Mouse (Mus musculus) ES-E14 (cell line): Measurements from ENCODE around the gene Rreb1. TPM values are rescaled to one million over a fixed set of nuclear protein-coding genes. Genes with fewer than 3 reads are reported as not detected.

ENCODE experiments used
- DNase-seq: peaks from one replicate; pipeline ENCODE4 v3.0.0-alpha.2; 2013; ENCODE audit warnings: low read depth, low spot score
- H3K27ac ChIP-seq: 2 replicates; pipeline ENCODE4 v1.5.1; 2012; ENCODE audit warnings: low read depth, mild to moderate bottlenecking, low read length, moderate library complexity, mixed read lengths; ENCODE audit not compliant: poor library complexity, insufficient read depth, severe bottlenecking
- H3K36me3 ChIP-seq: 2 replicates; pipeline ENCODE4 v1.6.1; 2012; ENCODE audit warnings: mild to moderate bottlenecking, low read length, moderate library complexity, mixed read lengths; ENCODE audit not compliant: control insufficient read depth, poor library complexity, insufficient read depth, severe bottlenecking
- H3K4me1 ChIP-seq, 2 experiments: fragments of 150-350 bp in 1 of 2; sonication (generic) in 1 of 2; 2 replicates each; pipeline ENCODE4 v1.6.1; 2012; ENCODE audit warnings: low read length in 2 of 2, mild to moderate bottlenecking in 1 of 2, mixed read lengths in 1 of 2; ENCODE audit not compliant: control insufficient read depth in 2 of 2, insufficient read depth in 2 of 2, poor library complexity in 1 of 2
- H3K4me3 ChIP-seq, 2 experiments: fragments of 150-350 bp in 1 of 2; sonication (generic) in 1 of 2; 2 replicates each; pipeline ENCODE4 v1.5.1; 2012; ENCODE audit warnings: low read length in 2 of 2, low read depth in 1 of 2, mild to moderate bottlenecking in 1 of 2, mixed read lengths in 1 of 2; ENCODE audit not compliant: insufficient read depth in 1 of 2, poor library complexity in 1 of 2, severe bottlenecking in 1 of 2
- H3K9ac ChIP-seq: 2 replicates; pipeline ENCODE4 v1.6.1; 2012; ENCODE audit warnings: low read depth, mild to moderate bottlenecking, low read length, mixed read lengths; ENCODE audit not compliant: poor library complexity, insufficient read depth, severe bottlenecking
- H3K9me3 ChIP-seq: fragments of 150-350 bp; sonication (generic); 2 replicates; pipeline ENCODE4 v1.6.1; 2012; ENCODE audit warnings: low read depth, mild to moderate bottlenecking, low read length; ENCODE audit not compliant: control insufficient read depth, insufficient read depth
- CHD2 ChIP-seq: IDR thresholded peaks from 2 replicates; pipeline ENCODE4 v1.6.1; 2014; ENCODE audit warnings: mild to moderate bottlenecking, low read depth, low read length, inconsistent platforms
- HCFC1 ChIP-seq: IDR thresholded peaks from 2 replicates; pipeline ENCODE4 v1.6.1; 2012; ENCODE audit warnings: low read length, inconsistent platforms, borderline replicate concordance; ENCODE audit not compliant: insufficient read depth
- MAFK ChIP-seq: IDR thresholded peaks from 2 replicates; pipeline ENCODE4 v1.6.1; 2014; ENCODE audit warnings: mild to moderate bottlenecking, low read depth, low read length, inconsistent platforms; ENCODE audit not compliant: insufficient read depth
- ZC3H11A ChIP-seq: IDR thresholded peaks from 2 replicates; pipeline ENCODE4 v1.6.1; 2012; ENCODE audit warnings: low read depth, mild to moderate bottlenecking, inconsistent platforms, low read length, borderline replicate concordance
- ZNF384 ChIP-seq: IDR thresholded peaks from 2 replicates; pipeline ENCODE4 v1.6.1; 2012; ENCODE audit warnings: low read depth, low read length, inconsistent platforms
- in situ Hi-C, 2 experiments: fragments of 600-800 bp; cut with MboI; formaldehyde crosslinking; loops; one replicate each; pipeline ENCODE4 v1.15.1; 2025; ENCODE audit warnings: low sequenced_read_pairs in 2 of 2, inconsistent platforms in 1 of 2; ENCODE audit not compliant: unreplicated experiment in 2 of 2
- total RNA-seq: library from RNA; depleted of rRNA; stranded (reverse); fragments of 300-350 nt; gene quantifications from 2 replicates; pipeline ENCODE4 v1.2.3, GENCODE M21; 2012

The Rreb1 gene
- total RNA-seq, 1 experiment, result 14.7 TPM

- Histone ChIP-seq H3K4me3 (no peak overlapping the region), H3K36me3 (peaks cover 42% of the 10 kb centered on the region), H3K4me1 (no peaks in the 10 kb centered on the region; a peak in 1 of 4 replicates), H3K9ac (no peak overlapping the region), H3K27ac (no peak overlapping the region), H3K9me3 (no peaks in the 10 kb centered on the region)
- DNase-seq, result no peak
- in situ Hi-C loops, result no loop called here
- no peak for TF ChIP-seq ZC3H11A
- TF ChIP-seq HCFC1, result no peak
- TF ChIP-seq CHD2, result no peak
- no peak for TF ChIP-seq ZNF384
- no peak for TF ChIP-seq MAFK
These were observed 211.5 kb downstream of the Rreb1 start for GRCm38 (mm10) chr13:37989701-37990100.

DNA sequence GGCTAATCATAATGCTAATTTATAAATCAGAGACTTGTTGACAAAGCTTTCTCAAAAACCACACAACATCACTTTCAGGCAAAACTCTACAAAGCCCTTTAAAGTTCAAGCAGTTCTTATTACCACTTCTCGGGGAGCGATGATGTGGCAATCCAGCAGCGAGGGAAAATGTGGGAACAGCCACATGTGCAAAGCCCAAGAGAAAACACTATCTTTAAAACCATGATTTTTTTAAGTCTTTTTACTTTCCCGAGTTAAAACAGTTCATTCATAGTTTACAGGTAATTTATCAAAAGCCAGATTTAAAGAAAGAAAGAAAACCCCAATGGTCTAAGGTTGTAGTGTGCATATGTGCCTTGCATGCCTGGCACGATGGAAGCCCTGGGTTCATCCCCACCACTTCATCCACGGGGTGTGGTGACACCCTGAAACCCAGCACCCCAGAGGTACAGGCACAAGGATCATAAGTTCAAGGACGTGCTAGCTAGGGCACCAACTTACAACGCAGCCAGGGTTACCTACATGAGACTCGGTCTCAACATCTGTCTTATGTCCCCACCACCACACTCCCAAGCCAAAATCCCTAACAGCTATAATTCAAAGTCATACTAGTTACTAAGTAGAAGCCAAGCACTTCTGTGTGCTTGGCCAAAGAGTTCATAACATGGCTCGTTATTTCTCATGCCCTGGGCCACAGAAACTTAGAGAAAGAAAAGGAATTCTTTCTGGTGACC lies 214.6 kb downstream of the Rreb1 start:
- H3K27ac ChIP-seq, result no peak overlapping the region
- in situ Hi-C loops, result no loop called here
- peaks cover 24% of the 10 kb centered on the region for H3K36me3 ChIP-seq
- H3K4me1 ChIP-seq, result no peaks in the 10 kb centered on the region; a peak in 1 of 4 replicates
- H3K4me3 ChIP-seq, result peak overlapping the region; percentile 73 to 94
- no peak for TF ChIP-seq ZNF384
- TF ChIP-seq MAFK, result no peak
- no peak for TF ChIP-seq CHD2
- TF ChIP-seq ZC3H11A, result no peak
- TF ChIP-seq HCFC1, result no peak
- no peak for DNase-seq
- H3K9me3 ChIP-seq, result no peaks in the 10 kb centered on the region
- H3K9ac ChIP-seq, result peak overlapping the region; percentile 87

GRCm38 (mm10) chr13:37993376-37993703 lies 215.1 kb downstream of the Rreb1 start:
- H3K36me3 ChIP-seq, result peaks cover 24% of the 10 kb centered on the region
- TF ChIP-seq CHD2 (no peak), ZNF384 (no peak)
- DNase-seq, result no peak
- H3K27ac ChIP-seq, result peak overlapping the region; percentile 31; the same call in 1 of the 2 replicates
- H3K9ac ChIP-seq, result peak overlapping the region; percentile 87
- no peaks in the 10 kb centered on the region for H3K9me3 ChIP-seq
- H3K4me3 ChIP-seq, result peak overlapping the region; percentile 73 to 94
- in situ Hi-C loops, result no loop called here
- H3K4me1 ChIP-seq, result no peaks in the 10 kb centered on the region; a peak in 1 of 4 replicates

GRCm38 (mm10) chr13:37993704-37994404 lies 215.7 kb downstream of the Rreb1 start, which contains the start of gene Ssr1:
Gene Ssr1 (minus strand): TSS chr13:37994217.
- peaks cover 21% of the 10 kb centered on the region for H3K36me3 ChIP-seq
- DNase-seq, result peak; percentile 79
- peak within 1 kb of the TSS; percentile 87 for H3K9ac ChIP-seq
- no peaks in the 10 kb centered on the region; a peak in 1 of 4 replicates for H3K4me1 ChIP-seq
- peak within 1 kb of the TSS; percentile 31 for H3K27ac ChIP-seq
- in situ Hi-C loops, result no loop called here
- H3K9me3 ChIP-seq, result no peaks in the 10 kb centered on the region
- H3K4me3 ChIP-seq, result peak within 1 kb of the TSS; percentile 73 to 94
- peak; percentile 58; the same call in 1 of the 2 replicates for TF ChIP-seq HCFC1
- no peak for TF ChIP-seq CHD2

- H3K9me3 ChIP-seq, result no peaks in the 10 kb centered on the region
- H3K4me3 ChIP-seq, result peak overlapping the region in 1 of 2 experiments; percentile 94; a peak in 2 of 4 replicates
- H3K9ac ChIP-seq, result no peak overlapping the region
- H3K27ac ChIP-seq, result no peak overlapping the region
- no peaks in the 10 kb centered on the region; a peak in 1 of 4 replicates for H3K4me1 ChIP-seq
- TF ChIP-seq CHD2, result no peak
- no peak for TF ChIP-seq HCFC1
- no peak for TF ChIP-seq ZNF384
- H3K36me3 ChIP-seq, result peaks cover 18% of the 10 kb centered on the region
- DNase-seq, result no peak
- in situ Hi-C loops, result no loop called here
These were observed 216.2 kb downstream of the Rreb1 start for GRCm38 (mm10) chr13:37994405-37994749.
